Mouse (Mus musculus) left cerebral cortex, postnatal 25 days (tissue): ENCODE data around the gene Plekhm2. TPM values are rescaled to one million over a fixed set of nuclear protein-coding genes. Genes with fewer than 3 reads are reported as not detected.

ENCODE experiments used
- DNase-seq, 2 experiments: peaks; one replicate each; pipeline ENCODE4 v3.0.0; 2022; ENCODE audit warnings: low spot score in 2 of 2, mixed read lengths in 1 of 2
- intact Hi-C: fragments of 180-260 bp; cut with DNase I; formaldehyde crosslinking; loops from one replicate; pipeline ENCODE4 v1.15.1; 2025
- total RNA-seq, 2 experiments: library from RNA; stranded (reverse); gene quantifications; 2 replicates each; pipeline ENCODE4 v1.2.3; 2021

The Plekhm2 gene
- total RNA-seq, 2 experiments from 2014 or later, result 74.6 to 75.2 TPM

DNA sequence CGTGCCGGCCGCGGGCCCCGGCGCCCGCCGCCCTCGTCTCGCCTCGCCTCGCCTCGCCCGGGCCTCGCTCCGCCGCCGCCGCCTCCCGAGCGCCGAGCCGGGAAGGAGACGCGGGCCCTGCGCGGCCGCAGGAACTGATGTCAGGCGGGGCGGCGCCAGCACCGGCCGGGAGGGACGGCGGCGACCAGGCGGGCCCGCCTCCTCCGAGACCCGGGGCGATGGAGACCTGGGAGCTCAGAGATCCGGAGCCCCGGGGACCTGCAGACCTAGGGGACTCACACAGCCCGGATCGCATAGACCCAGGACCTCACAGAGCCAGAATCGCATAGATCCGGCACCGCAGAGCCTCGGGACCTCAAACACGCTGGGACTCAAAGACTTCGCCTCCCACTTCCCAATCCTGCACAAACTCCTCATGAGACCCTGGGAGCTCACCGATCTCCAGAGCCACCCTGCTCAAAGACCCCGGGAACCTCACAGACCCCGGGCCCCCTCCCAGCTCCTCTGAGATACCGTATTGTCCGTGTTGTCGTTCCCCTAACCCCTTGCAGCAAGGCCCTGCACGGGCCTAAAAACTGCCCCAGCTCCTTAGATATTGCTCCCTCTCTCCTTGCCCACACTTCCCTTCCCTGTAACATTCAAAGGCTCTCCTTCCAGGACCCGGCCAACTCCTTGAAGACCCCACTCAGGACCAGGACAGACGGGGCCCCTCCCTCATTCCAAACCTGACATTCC is 521 bp downstream of the Plekhm2 start:
- intact Hi-C loops, result no loop called here
- DNase-seq, result peak; percentile 77 to 78

GRCm38 (mm10) chr4:141663122-141663931 is 1.4 kb downstream of the Plekhm2 start:
- intact Hi-C loops, result no loop called here
- no peak for DNase-seq

DNA sequence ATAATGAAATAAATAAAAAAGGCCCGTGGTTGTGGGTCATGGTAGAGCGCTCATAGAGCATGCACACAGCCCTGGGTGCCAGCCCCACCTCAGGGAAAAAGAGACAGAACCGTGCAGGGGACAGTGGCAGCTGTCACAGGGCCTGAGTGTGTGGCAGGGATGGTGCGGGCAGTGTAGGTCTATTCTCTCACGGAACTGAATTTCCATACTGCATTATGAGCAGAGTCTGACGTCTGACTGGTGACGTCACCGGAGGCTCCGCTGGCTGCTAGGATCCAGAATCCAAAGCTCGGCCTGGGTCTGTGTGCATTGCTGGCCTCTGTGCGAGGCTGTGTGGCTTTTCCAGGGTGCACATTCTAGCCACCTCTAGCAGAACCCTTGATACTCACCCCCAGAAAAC is 3.8 kb downstream of the Plekhm2 start:
- intact Hi-C loops, result no loop called here
- DNase-seq, result no peak

- no peak for DNase-seq
- intact Hi-C loops, result no loop called here
Observed at GRCm38 (mm10) chr4:141659739-141660138, 5.0 kb downstream of the Plekhm2 start.

DNA sequence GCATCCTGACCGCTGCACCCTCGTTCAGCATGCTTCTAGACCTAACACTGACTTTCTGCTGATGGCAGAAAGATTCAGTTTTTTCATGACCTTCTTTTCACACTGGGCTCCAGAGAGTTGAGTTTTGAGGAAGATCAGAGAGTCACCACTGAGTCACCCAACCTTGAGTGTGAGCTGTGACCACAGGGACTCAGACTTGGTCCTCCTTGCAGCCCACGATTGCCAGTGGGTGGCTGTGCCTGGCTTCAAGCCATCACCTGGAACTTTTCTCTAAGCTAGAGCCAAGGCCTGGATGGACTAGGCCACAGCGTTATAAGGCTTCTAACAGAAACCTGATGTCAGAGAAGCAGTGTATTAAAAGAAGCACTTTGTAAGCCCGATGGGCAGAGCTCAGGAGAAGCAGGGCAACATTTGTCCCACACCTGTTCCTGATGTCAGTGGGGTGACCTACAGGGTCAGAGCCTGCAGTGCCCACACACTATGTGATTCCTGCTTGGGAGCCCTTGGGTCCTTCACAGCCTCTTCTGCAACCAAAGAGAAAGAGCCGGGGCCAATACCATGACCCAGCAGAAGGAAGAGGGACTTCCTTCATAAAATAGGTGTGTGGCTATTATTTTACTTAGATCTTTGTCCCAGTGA is 5.7 kb downstream of the Plekhm2 start:
- DNase-seq, result no peak
- intact Hi-C loops, result no loop called here

- intact Hi-C loops, result no loop called here
- no peak for DNase-seq
Observed at GRCm38 (mm10) chr4:141656932-141657331, 7.8 kb downstream of the Plekhm2 start.

DNA sequence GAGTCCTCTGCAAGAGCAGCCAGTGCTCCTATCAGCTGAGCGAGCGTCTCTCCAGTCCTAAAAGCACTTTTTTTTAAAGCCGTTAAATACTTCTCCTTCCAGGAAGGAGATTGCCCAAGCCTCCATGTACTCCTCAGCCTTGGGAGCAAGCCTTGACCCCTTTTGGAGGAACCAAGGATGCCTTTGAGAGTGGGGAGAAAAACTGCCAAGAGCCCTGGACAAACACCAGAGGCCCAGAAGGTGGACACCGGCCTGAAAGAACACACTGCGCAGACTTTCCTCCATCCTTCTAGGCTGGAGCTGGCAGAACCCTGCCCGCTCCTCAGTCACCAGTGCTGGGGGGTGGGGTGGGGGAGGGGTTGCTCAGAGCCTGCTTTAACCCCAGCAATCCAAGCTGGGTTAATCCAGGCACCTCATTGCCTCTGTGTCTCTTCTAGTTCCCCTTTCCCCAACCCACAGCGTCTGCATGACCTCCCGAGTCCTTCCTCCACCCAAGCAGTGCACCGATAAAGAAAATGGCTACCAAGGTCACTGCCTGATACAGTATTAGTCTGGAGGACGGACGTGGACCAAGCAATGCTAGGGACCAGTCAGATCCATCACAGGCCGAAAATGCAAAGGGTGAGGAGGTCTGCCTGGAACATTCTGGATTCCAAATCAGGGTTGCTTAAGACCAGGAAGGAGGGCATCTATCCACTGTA is 8.6 kb downstream of the Plekhm2 start:
- peak in 1 of 2 experiments; percentile 49 for DNase-seq
- intact Hi-C loops, result no loop called here

DNA sequence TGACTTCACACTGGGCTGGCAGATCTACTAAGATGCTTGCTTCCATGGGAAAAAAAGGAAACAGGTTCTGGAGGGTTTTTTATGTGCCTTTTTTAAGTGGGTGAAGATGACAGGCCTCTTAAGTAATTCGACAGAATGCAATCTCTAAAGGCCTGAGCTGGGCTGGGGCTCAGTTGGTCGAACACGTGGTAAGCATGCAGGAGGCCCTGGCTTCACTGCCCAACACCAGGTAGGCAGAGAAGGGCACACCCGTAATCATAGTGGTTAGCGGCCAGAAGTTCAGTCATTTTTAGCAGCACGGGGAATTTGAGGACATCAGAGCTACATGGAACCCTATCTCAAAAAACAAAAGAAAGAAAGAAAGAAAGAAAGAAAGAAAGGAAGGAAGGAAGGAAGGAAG is 10.2 kb downstream of the Plekhm2 start:
- intact Hi-C loops, result no loop called here
- DNase-seq, result no peak

DNA sequence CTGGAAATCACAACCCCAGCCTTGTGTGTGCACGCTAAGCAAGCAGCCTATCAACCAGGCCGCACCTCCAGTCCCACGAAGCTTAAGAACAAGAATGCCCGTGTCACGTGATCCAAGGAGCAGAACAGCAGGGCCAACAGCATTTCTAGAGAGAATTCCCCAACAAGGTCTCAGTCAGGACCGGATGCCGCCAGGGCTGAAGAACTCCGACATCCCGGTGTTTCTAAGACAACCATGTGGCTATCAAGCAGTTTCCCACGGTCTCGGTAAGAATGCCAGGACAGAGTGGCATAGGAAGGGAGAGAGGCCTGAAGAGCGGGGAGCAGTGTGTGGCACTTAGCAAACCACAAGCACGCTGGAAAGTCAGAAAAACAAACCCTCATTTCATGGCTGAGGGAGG is 10.9 kb downstream of the Plekhm2 start:
- intact Hi-C loops, result no loop called here
- DNase-seq, result no peak

GRCm38 (mm10) chr4:141653044-141653443 is 11.7 kb downstream of the Plekhm2 start:
- intact Hi-C loops, result no loop called here
- no peak for DNase-seq

DNA sequence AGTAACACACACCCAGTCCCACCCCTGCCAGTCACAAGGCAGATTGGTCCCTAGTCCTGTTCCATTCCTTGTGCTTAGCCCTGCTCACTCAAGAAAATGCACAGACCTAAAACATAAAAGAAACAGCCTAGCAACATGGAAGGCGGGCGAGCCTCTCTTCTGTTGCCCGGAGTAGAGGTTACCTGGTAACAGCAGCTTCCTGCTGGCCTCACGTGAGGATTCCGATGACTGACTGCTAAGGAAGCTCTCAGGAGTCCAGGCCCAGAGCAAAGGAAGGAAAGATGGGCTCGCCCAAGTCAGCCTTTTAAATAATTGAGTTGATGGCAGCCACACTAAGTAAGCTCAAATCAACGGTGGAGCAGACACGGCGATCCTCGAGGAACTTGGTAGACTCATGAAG is 12.8 kb downstream of the Plekhm2 start:
- no peak for DNase-seq
- intact Hi-C loops, result no loop called here

GRCm38 (mm10) chr4:141651286-141651685 is 13.4 kb downstream of the Plekhm2 start:
- no peak for DNase-seq
- intact Hi-C loops, result no loop called here

DNA sequence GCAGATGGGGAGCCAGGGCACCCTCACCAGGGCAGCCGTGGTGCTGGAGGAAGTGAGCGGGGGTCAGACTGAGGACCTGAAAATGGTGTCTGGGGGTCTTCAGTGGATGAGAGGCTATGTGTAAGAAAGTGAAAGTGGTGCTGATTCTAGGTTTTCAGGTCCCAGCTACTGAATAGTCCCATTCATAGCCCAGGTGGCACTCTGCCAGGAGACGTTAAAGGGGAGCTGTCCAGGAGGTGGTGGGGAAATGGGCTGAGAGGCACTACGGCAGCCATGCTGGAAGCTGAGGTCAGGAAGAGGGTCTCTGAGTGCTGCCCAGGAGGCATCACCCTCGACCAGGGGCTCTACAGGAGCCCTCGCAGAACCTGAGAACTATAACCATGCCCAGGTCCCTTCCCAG is 15.5 kb downstream of the Plekhm2 start:
- no peak for DNase-seq
- intact Hi-C loops, result no loop called here

GRCm38 (mm10) chr4:141648262-141648661 is 16.4 kb downstream of the Plekhm2 start:
- intact Hi-C loops, result no loop called here
- no peak for DNase-seq

GRCm38 (mm10) chr4:141647187-141647586 is 17.5 kb downstream of the Plekhm2 start:
- no peak for DNase-seq
- intact Hi-C loops, result no loop called here

DNA sequence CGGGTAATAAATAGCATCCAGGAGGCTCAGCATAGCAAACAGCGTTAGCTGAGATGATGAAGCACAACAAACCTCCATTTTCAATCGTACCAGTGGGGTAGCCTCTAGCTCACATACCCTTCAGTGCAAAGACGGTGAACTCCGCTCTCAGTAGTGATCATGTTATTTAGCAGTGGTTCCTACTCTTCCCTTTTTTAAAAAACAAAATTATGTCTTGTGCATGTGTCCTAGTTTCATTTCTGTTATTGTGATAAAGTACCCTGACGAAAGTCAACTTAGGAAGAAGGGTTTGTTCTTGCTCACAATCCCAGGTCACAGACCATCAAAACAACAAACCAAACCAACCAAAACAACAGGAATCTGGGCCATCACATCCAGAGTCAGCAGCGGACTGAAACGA is 18.7 kb downstream of the Plekhm2 start:
- intact Hi-C loops, result no loop called here
- no peak for DNase-seq

DNA sequence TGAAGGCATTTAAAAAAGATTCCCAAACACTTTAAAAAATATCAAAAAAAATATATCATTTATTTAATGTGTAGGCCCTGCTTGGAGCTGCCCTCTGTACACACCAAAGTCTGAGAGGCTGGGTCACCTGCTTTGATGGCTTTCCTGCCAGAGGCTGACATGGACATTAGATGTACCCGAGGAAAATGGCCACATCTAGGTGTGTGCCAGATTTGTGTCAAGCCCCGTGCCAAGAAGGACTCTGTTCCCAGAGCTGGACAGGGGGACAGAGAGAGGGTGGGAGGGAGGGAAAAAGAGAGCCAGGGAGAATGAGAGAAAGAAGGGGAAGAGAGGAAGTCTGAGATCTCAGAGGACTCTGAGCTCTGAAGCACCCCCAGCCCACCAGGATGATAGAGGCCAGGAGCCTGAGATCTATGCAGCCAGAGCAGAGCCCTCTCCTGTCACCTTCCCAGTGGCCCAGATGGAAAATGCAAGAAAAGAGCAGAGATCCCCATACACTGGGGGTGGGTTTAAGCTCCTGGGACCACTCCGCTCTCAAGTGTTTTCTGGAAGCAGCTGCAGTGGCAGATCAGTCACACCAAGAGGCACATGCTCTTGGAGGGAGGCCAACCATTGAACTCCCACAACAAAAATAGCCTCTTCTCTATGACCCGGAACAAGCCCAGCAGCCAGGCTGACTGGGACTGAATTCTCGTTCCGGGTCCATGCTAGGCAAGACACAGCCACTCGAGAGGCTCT is 21.4 kb downstream of the Plekhm2 start:
- intact Hi-C loops, result no loop called here
- peak; percentile 60 to 73 for DNase-seq

DNA sequence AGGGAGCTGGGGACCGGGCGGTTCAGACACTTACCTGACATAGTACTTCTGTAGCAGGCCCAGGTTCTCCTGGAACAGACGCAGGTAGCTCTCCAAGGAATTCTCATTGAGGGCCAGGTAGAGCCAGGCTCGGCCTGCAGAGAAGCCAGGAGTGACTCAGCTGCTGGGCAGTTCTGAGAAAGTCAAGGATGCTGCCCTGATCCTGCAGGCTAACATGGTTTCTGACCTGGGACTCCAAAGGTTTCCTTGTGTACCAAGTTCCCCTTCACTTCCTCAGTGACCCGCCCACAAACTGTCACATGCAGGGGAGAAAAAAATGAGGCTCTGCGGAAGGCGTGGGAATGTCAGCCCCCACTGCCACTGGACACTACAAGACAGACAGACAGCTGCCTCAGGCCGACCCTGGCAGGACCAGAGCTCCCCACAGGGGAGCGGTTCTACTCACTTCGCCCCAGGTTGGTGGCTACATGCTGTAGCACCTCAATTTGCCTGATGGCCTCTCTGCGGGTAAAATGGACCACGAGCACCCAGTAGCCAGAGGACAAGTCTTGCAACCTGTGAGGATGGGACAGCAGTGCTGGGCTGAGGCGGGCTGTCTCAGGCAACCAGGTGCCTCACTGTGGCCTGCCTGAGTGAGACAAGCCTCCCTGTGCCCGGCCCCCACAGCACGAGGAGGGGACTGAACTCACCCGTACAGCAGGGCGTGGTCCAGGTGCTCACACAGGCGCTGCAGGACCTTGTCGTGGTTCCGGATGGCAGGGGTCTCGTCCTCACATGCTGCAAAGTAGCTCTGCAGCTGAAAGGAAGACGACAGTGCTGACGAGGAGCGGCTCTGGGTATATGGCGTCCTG is 22.5 kb downstream of the Plekhm2 start:
- intact Hi-C loops, result no loop called here
- no peak for DNase-seq

DNA sequence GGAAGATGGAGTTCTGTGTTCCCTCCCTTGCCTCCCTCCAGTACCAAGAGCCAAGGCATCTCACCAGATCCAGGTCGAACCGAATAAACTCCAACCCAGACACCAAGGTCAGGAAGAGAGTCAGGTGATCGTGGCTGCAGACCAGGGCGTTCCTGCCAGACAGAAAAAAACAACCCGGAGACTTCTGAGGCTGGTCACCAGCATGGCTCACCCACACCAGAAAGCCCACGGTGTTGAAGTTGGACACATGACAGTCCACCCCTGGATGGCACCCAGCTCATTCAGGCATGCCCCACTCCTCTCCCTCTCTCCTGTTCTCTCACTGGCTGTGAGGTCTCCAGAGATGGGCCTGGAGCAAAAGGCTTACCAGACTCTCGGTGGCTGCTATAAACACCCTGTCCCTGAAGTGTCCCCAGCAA is 23.3 kb downstream of the Plekhm2 start:
- intact Hi-C loops, result no loop called here

More for the DNA sequence above, 23.3 kb downstream of the Plekhm2 start:
- DNase-seq, result no peak
